ENCODE assay signal across 10 mouse cellular contexts in the genomic region with DNA sequence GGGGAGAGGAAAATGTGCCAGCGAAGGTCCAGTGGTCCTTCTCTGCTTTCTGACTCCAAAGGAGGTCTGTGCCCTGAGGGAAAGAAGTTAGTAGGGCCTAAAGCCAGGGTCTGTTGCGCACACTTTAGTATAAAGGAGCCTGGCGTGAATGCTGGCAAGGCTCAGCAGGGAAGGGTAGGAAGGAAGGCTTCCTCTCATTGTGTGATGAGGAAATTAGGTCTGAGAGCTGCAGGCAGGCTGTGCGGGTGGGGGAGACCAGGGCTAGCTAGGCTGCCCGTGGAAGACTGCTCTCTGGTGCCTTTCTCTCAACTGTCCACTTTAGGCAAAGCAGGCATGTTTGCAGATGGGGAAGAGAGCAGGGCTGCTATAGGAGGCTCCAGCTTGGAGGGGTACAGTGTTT. TPM values are rescaled to one million over a fixed set of nuclear protein-coding genes. Genes with fewer than 3 reads are reported as not detected.
DNase-seq lines count a peak whose midpoint lies in the region; ATAC-seq and TF ChIP-seq lines count a peak whose summit lies in the region.
"Had no signal": no experiment of that assay in that cellular context is flagged by ENCODE, and none has a peak within 500 bp of the region (broad histone marks: within the 10 kb centered on the region; RNA-seq: fewer than 3 reads in every experiment).

No protein-coding gene starts in this region.

- TF ChIP-seq EP300 in stomach, postnatal 0 days (optimal IDR thresholded peaks at IDR 0.05) = no peak

- no peak overlapping the region for H3K4me2 ChIP-seq in midbrain, embryonic 14.5 days (ENCODE audit: low read length)
- H3K4me2 ChIP-seq in midbrain, embryonic 11.5 days = no peak overlapping the region
- H3K4me2 ChIP-seq in hindbrain, embryonic 14.5 days (replicated peaks) = no peak overlapping the region
- no peak overlapping the region for H3K4me2 ChIP-seq in liver, embryonic 15.5 days
- no peak overlapping the region for H3K4me2 ChIP-seq in stomach, postnatal 0 days (replicated peaks; ENCODE audit: low read depth)

- WGBS in midbrain, embryonic 14.5 days = 23% methylated on average over 5 of the region's 5 CpGs
- WGBS in midbrain, embryonic 11.5 days = 33% methylated on average over 5 of the region's 5 CpGs
- 26% methylated on average over 5 of the region's 5 CpGs for WGBS in hindbrain, embryonic 14.5 days
- 48% methylated on average over 5 of the region's 5 CpGs for WGBS in liver, embryonic 15.5 days (ENCODE audit: insufficient replicate concordance)
- WGBS in stomach, postnatal 0 days = 53% methylated on average over 5 of the region's 5 CpGs

- no peaks in the 10 kb centered on the region for H3K36me3 ChIP-seq in midbrain, embryonic 14.5 days (ENCODE audit: control insufficient read depth, insufficient read depth, low read length)
- no peaks in the 10 kb centered on the region for H3K36me3 ChIP-seq in midbrain, embryonic 11.5 days (ENCODE audit: control insufficient read depth, insufficient read depth, low read length)
- no peaks in the 10 kb centered on the region for H3K36me3 ChIP-seq in hindbrain, embryonic 14.5 days (replicated peaks; ENCODE audit: control insufficient read depth, insufficient read depth)
- no peaks in the 10 kb centered on the region for H3K36me3 ChIP-seq in liver, embryonic 15.5 days (replicated peaks)
- H3K36me3 ChIP-seq in stomach, postnatal 0 days (ENCODE audit: control insufficient read depth, insufficient read depth, low read length) = no peaks in the 10 kb centered on the region
- H3K36me3 ChIP-seq: G1E had no signal

- ATAC-seq in midbrain, embryonic 14.5 days (ENCODE audit: low FRiP score, low TSS enrichment) = no peak
- ATAC-seq in midbrain, embryonic 11.5 days (ENCODE audit: low FRiP score) = no peak
- no peak for ATAC-seq in hindbrain, embryonic 14.5 days (ENCODE audit: low FRiP score)
- ATAC-seq in liver, embryonic 15.5 days (ENCODE audit: insufficient read depth) = no peak
- no peak for ATAC-seq in stomach, postnatal 0 days (ENCODE audit: low FRiP score, low TSS enrichment)

- H3K9ac ChIP-seq in midbrain, embryonic 14.5 days (replicated peaks; ENCODE audit: low read length) = no peak overlapping the region
- H3K9ac ChIP-seq in midbrain, embryonic 11.5 days (ENCODE audit: low read length) = no peak overlapping the region
- H3K9ac ChIP-seq in hindbrain, embryonic 14.5 days = no peak overlapping the region
- no peak overlapping the region for H3K9ac ChIP-seq in liver, embryonic 15.5 days
- no peak overlapping the region for H3K9ac ChIP-seq in stomach, postnatal 0 days (ENCODE audit: low read length)

- peaks cover 8% of the 10 kb centered on the region; the same call in 1 of the 2 replicates for H3K4me1 ChIP-seq in midbrain, embryonic 14.5 days (ENCODE audit: control insufficient read depth, insufficient read depth, low read length)
- H3K4me1 ChIP-seq in midbrain, embryonic 11.5 days (ENCODE audit: control insufficient read depth, insufficient read depth, low read length) = no peaks in the 10 kb centered on the region
- peaks cover 15% of the 10 kb centered on the region; the same call in 1 of the 2 replicates for H3K4me1 ChIP-seq in hindbrain, embryonic 14.5 days (replicated peaks; ENCODE audit: control insufficient read depth, insufficient read depth, low read length)
- H3K4me1 ChIP-seq in liver, embryonic 15.5 days (replicated peaks) = peaks cover 84% of the 10 kb centered on the region
- peaks cover 11% of the 10 kb centered on the region for H3K4me1 ChIP-seq in stomach, postnatal 0 days (replicated peaks; ENCODE audit: control insufficient read depth, insufficient read depth)

- intact Hi-C loops in gastrocnemius, postnatal 14 days (cut with DNase I; ENCODE audit: low total_unique reads) = loop anchor here (5.0 kb wide), 1 partner anchor 57 kb away; no protein-coding TSS in a partner anchor

- 0 out of 2 replicates have a peak overlapping the region, but pooled peaks have one; percentile 13 for H3K27ac ChIP-seq in midbrain, embryonic 14.5 days (replicated peaks; ENCODE audit: low read depth, low read length)
- no peak overlapping the region for H3K27ac ChIP-seq in midbrain, embryonic 11.5 days (ENCODE audit: low read depth, low read length)
- H3K27ac ChIP-seq in hindbrain, embryonic 14.5 days = peak overlapping the region; percentile 21; the same call in 1 of the 2 replicates
- H3K27ac ChIP-seq in liver, embryonic 15.5 days (replicated peaks) = peak overlapping the region; percentile 66
- peak overlapping the region; percentile 78 for H3K27ac ChIP-seq in stomach, postnatal 0 days (replicated peaks)

- DNase-seq in midbrain, embryonic 14.5 days = peak; percentile 24
- no peak for DNase-seq in midbrain, embryonic 11.5 days (ENCODE audit: low spot score, missing footprints)
- no peak for DNase-seq in hindbrain, embryonic 14.5 days (ENCODE audit: low spot score)
- no peak for DNase-seq in stomach, postnatal 0 days (ENCODE audit: low spot score)
- DNase-seq in layer of hippocampus, adult 11-12 months (ENCODE audit: low spot score) = no peak
- no peak for DNase-seq in layer of hippocampus, postnatal 36 days
- no peak for DNase-seq in gastrocnemius, postnatal 14 days
- DNase-seq: cerebellum, postnatal 14 days had no signal

- TF ChIP-seq CTCF in stomach, postnatal 0 days (IDR thresholded peaks at IDR 0.05; ENCODE audit: low read depth) = no peak

- no peaks in the 10 kb centered on the region for H3K27me3 ChIP-seq in midbrain, embryonic 14.5 days (ENCODE audit: control insufficient read depth, insufficient read depth, low read length)
- no peaks in the 10 kb centered on the region for H3K27me3 ChIP-seq in midbrain, embryonic 11.5 days (ENCODE audit: control insufficient read depth, insufficient read depth, low read length)
- no peaks in the 10 kb centered on the region for H3K27me3 ChIP-seq in hindbrain, embryonic 14.5 days (ENCODE audit: control insufficient read depth, insufficient read depth, low read length)
- H3K27me3 ChIP-seq in liver, embryonic 15.5 days = no peaks in the 10 kb centered on the region
- H3K27me3 ChIP-seq in stomach, postnatal 0 days (ENCODE audit: control insufficient read depth, insufficient read depth, low read length) = no peaks in the 10 kb centered on the region

- no peak overlapping the region for H3K4me3 ChIP-seq in midbrain, embryonic 14.5 days (replicated peaks; ENCODE audit: low read depth, low read length)
- no peak overlapping the region for H3K4me3 ChIP-seq in midbrain, embryonic 11.5 days (ENCODE audit: low read depth, low read length)
- no peak overlapping the region for H3K4me3 ChIP-seq in hindbrain, embryonic 14.5 days (replicated peaks; ENCODE audit: low read length)
- no peak overlapping the region for H3K4me3 ChIP-seq in liver, embryonic 15.5 days (replicated peaks)
- H3K4me3 ChIP-seq in stomach, postnatal 0 days (ENCODE audit: low read depth, low read length) = no peak overlapping the region

- H3K9me3 ChIP-seq in midbrain, embryonic 14.5 days (ENCODE audit: control insufficient read depth, low read length) = no peaks in the 10 kb centered on the region
- H3K9me3 ChIP-seq in midbrain, embryonic 11.5 days (ENCODE audit: control insufficient read depth, low read length) = no peaks in the 10 kb centered on the region
- no peaks in the 10 kb centered on the region for H3K9me3 ChIP-seq in hindbrain, embryonic 14.5 days (ENCODE audit: control insufficient read depth, low read length)
- no peaks in the 10 kb centered on the region for H3K9me3 ChIP-seq in liver, embryonic 15.5 days (replicated peaks)
- no peaks in the 10 kb centered on the region for H3K9me3 ChIP-seq in stomach, postnatal 0 days (ENCODE audit: control insufficient read depth, low read length)
- H3K9me3 ChIP-seq: G1E had no signal

RNA-seq across cellular contexts. Expression of gene Rxra, which starts 14.5 kb away (rescaled TPM):
- 1.9 and 2.5 TPM in 2 replicates for polyA plus RNA-seq in midbrain, embryonic 14.5 days (2014; fragmentation: Nextera tagmentation; extraction: Ambion mirVana)
- polyA plus RNA-seq in midbrain, embryonic 11.5 days (2014; fragmentation: Nextera tagmentation; extraction: Ambion mirVana) = 6.7 and 6.9 TPM in 2 replicates
- polyA plus RNA-seq in hindbrain, embryonic 14.5 days (2014; fragmentation: Nextera tagmentation; extraction: Ambion mirVana) = 2.4 and 2.7 TPM in 2 replicates
- 4.7 and 5.8 TPM in 2 replicates for polyA plus RNA-seq in liver, embryonic 15.5 days (2015; fragmentation: Nextera tagmentation; extraction: Ambion mirVana)
- polyA plus RNA-seq in stomach, postnatal 0 days (2015; fragmentation: Nextera tagmentation; extraction: Ambion mirVana) = 8.7 and 10.5 TPM in 2 replicates
- 10 to 100 TPM; 25.1 to 27.9 TPM for total RNA-seq in layer of hippocampus, postnatal 36 days (2021)
- 10 to 100 TPM; 48.4 to 53.6 TPM for total RNA-seq in gastrocnemius, postnatal 14 days (2021)
- polyA plus RNA-seq: G1E had no signal
